Mouse (Mus musculus) lung, embryonic 15.5 days (tissue): ENCODE results near the gene Arhgef25. TPM values are rescaled to one million over a fixed set of nuclear protein-coding genes. Genes with fewer than 3 reads are reported as not detected.
A peak's percentile ranks its signal among the peaks of the same experiment; 100 is the strongest.
"Not testable (repeated sequence)": the region's sequence is repeated elsewhere in the genome, so short reads cannot be mapped to it uniquely, and the experiment has no call there.

Experiments used
- ATAC-seq: fragments of 200-750 bp; cut with Nextera tagmentation; 2 replicates; pipeline ENCODE4 v1.8.0; 2017; ENCODE audit warnings: moderate number of reproducible peaks, borderline replicate concordance; ENCODE audit not compliant: low FRiP score, low TSS enrichment; ENCODE audit errors: extremely low read depth
- H3K27ac ChIP-seq: fragments of 300-500 bp; sonication (generic); 2 replicates; pipeline ENCODE4 v1.5.1; 2015; ENCODE audit warnings: moderate library complexity, mild to moderate bottlenecking, inconsistent platforms
- H3K27me3 ChIP-seq: fragments of 300-500 bp; sonication (generic); 2 replicates; pipeline ENCODE4 v1.6.1; 2015; ENCODE audit warnings: inconsistent platforms
- H3K36me3 ChIP-seq: fragments of 300-500 bp; sonication (generic); 2 replicates; pipeline ENCODE4 v1.6.1; 2015; ENCODE audit warnings: inconsistent platforms
- H3K4me1 ChIP-seq: fragments of 300-500 bp; sonication (generic); 2 replicates; pipeline ENCODE4 v1.6.1; 2015; ENCODE audit warnings: inconsistent platforms
- H3K4me2 ChIP-seq: fragments of 300-500 bp; sonication (generic); 2 replicates; pipeline ENCODE4 v1.6.1; 2015; ENCODE audit warnings: inconsistent platforms, mild to moderate bottlenecking, moderate library complexity
- H3K4me3 ChIP-seq: fragments of 300-500 bp; sonication (generic); 2 replicates; pipeline ENCODE4 v1.5.1; 2015; ENCODE audit warnings: mild to moderate bottlenecking, inconsistent platforms
- H3K9ac ChIP-seq: fragments of 300-500 bp; sonication (generic); 2 replicates; pipeline ENCODE4 v1.6.1; 2015; ENCODE audit warnings: inconsistent platforms
- H3K9me3 ChIP-seq: fragments of 300-500 bp; sonication (generic); 2 replicates; pipeline ENCODE4 v1.6.1; 2016; ENCODE audit warnings: inconsistent platforms
- WGBS: fragments of 180-500 bp; shearing (Covaris S2); methylation state at CpG from one replicate; pipeline ENCODE4 v1.1.7; 2015; 5-methylcytosine and 5-hydroxymethylcytosine counted together
- polyA plus RNA-seq: library from polyadenylated mRNA; unstranded; fragments of >200 nt; fragmentation: Nextera tagmentation; extraction: Ambion mirVana; gene quantifications from 2 replicates; pipeline ENCODE4 v1.2.1, GENCODE M21; 2015

The Arhgef25 gene
- polyA plus RNA-seq, 1 experiment from 2014 or later: 59.0 TPM

DNA sequence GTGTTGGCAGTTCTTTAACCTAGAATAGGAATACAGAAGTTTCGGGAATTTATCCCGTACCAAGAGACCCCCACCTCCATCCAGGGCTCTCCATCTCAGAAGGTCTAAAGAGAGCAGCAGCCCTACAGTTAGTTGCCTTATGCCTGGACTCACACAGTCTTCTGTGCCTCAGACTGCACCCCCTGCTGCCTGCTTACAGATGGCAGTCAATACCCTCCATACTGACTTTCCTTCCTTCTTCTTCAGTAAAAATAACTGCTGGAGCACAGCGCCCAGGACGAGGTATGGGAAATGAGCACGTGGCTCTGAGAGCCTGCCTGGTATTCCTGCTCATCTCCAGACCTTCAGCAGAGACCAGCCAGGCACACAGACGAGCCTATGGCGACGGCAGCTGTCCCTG is 10.4 kb upstream of the Arhgef25 start:
- peaks cover 18% of the 10 kb centered on the region for H3K4me1 ChIP-seq
- H3K27me3 ChIP-seq: no peaks in the 10 kb centered on the region
- H3K27ac ChIP-seq: no peak overlapping the region
- no peaks in the 10 kb centered on the region for H3K9me3 ChIP-seq
- no peak overlapping the region for H3K4me2 ChIP-seq
- H3K9ac ChIP-seq: no peak overlapping the region
- 69% methylated on average over 8 of the region's 8 CpGs for WGBS
- no peak for ATAC-seq
- peaks cover 33% of the 10 kb centered on the region for H3K36me3 ChIP-seq
- H3K4me3 ChIP-seq: no peak overlapping the region

- no peak overlapping the region for H3K27ac ChIP-seq
- H3K4me1 ChIP-seq: peaks cover 19% of the 10 kb centered on the region
- WGBS: 83% methylated on average over 11 of the region's 11 CpGs
- no peaks in the 10 kb centered on the region for H3K27me3 ChIP-seq
- no peak overlapping the region for H3K4me2 ChIP-seq
- no peak for ATAC-seq
- no peaks in the 10 kb centered on the region for H3K9me3 ChIP-seq
- H3K9ac ChIP-seq: no peak overlapping the region
- H3K4me3 ChIP-seq: no peak overlapping the region
- H3K36me3 ChIP-seq: peaks cover 31% of the 10 kb centered on the region
Measured at GRCm38 (mm10) chr10:127199474-127199873, 9.6 kb upstream of the Arhgef25 start.

DNA sequence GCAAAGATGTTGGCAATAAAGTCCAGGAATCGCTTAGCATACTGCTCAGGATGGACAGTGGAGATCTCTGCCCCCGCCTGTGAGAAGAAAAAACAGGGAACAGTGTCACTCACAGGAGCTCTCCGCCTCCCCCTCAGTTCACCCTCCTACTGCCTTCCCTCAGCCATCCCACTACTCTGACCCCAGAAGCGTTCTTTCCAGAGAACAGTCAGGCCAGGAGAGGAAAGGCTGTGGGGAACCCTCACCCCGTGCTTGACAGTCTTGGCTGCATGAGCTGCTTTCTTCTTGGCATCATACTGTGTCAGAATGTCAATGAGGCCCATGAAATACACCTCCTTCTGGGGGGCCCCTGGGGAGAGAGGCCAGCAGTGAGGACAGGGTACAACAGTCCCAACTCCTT is 9.2 kb upstream of the Arhgef25 start:
- no peak for ATAC-seq
- Histone ChIP-seq H3K9me3 (no peaks in the 10 kb centered on the region), H3K36me3 (peaks cover 30% of the 10 kb centered on the region), H3K4me1 (peaks cover 23% of the 10 kb centered on the region), H3K9ac (no peak overlapping the region), H3K4me3 (no peak overlapping the region), H3K27me3 (no peaks in the 10 kb centered on the region), H3K27ac (no peak overlapping the region), H3K4me2 (no peak overlapping the region)
- 67% methylated on average over 5 of the region's 5 CpGs for WGBS

GRCm38 (mm10) chr10:127198492-127198891 is 8.6 kb upstream of the Arhgef25 start:
- Histone ChIP-seq H3K4me1 (peaks cover 23% of the 10 kb centered on the region), H3K9me3 (no peaks in the 10 kb centered on the region), H3K9ac (no peak overlapping the region), H3K27ac (no peak overlapping the region), H3K36me3 (peaks cover 28% of the 10 kb centered on the region), H3K4me2 (no peak overlapping the region), H3K27me3 (no peaks in the 10 kb centered on the region), H3K4me3 (no peak overlapping the region)
- no peak for ATAC-seq
- 38% methylated on average over 2 of the region's 2 CpGs for WGBS

- 82% methylated on average over 11 of the region's 11 CpGs for WGBS
- Histone ChIP-seq H3K4me2 (no peak overlapping the region), H3K27me3 (no peaks in the 10 kb centered on the region), H3K4me3 (no peak overlapping the region), H3K9ac (no peak overlapping the region), H3K9me3 (no peaks in the 10 kb centered on the region), H3K27ac (no peak overlapping the region), H3K4me1 (peaks cover 23% of the 10 kb centered on the region), H3K36me3 (peaks cover 19% of the 10 kb centered on the region)
- ATAC-seq: no peak
Measured at GRCm38 (mm10) chr10:127197505-127198110, 7.7 kb upstream of the Arhgef25 start.

- no peak overlapping the region for H3K4me2 ChIP-seq
- peaks cover 16% of the 10 kb centered on the region; the same call in 1 of the 2 replicates for H3K36me3 ChIP-seq
- no peak overlapping the region for H3K27ac ChIP-seq
- H3K4me3 ChIP-seq: no peak overlapping the region
- no peaks in the 10 kb centered on the region for H3K9me3 ChIP-seq
- no peak overlapping the region for H3K9ac ChIP-seq
- H3K27me3 ChIP-seq: no peaks in the 10 kb centered on the region
- 83% methylated on average over 8 of the region's 8 CpGs for WGBS
- no peak for ATAC-seq
- H3K4me1 ChIP-seq: peaks cover 23% of the 10 kb centered on the region
Measured at GRCm38 (mm10) chr10:127197104-127197503, 7.2 kb upstream of the Arhgef25 start.

- peak; percentile 77 for ATAC-seq
- 5% methylated on average over 5 of the region's 5 CpGs for WGBS
Measured at GRCm38 (mm10) chr10:127196392-127196791, 6.5 kb upstream of the Arhgef25 start.

DNA sequence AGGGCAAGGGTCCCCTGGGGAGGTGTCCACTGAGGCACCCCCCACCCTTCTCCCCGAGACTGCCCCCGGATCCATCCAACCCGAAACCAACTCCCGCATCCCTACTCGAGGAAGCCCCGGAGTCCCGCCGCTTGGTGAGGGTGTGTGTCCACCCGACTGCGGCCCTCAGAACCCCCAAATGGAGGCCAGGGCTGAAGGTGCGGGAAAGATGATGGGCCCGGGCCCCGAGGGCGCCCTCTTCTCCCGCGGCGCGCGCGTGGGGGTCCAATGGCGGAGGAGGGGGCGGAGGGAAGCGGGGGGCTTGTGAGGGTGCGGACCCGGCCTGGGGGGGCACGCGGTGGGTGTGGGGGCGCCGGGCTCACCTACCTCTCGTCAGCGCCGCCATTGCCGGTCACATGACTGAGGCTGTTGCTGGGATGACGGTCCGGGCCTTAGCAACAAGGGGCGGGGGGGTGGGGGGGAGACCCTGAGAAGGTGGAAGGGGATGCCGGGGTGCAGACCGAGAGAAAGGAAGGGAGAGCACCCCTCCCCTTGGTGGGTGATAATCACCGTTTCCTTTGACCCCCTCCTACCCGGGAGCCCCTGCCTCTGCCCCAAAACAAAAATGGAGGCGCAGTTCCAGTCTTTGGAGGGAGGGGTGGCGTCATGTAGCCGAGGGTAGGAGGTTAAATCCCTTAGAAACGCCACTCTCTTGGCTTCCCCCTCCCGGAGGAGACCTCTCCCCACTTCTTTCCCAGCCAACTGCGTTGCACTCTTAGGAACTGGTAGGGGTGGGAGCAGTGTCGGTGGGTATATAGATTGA is 5.6 kb upstream of the Arhgef25 start, which contains the start of gene Dtx3:
Gene Dtx3 (minus strand): TSS at position 401 of the 802 bp plus-strand sequence.
- Histone ChIP-seq H3K36me3 (peaks cover 15% of the 10 kb centered on the region; the same call in 1 of the 2 replicates), H3K4me1 (peaks cover 33% of the 10 kb centered on the region), H3K27ac (peak within 1 kb of the TSS; percentile 94), H3K9ac (peak within 1 kb of the TSS; percentile 88), H3K4me3 (peak within 1 kb of the TSS; percentile 90), H3K27me3 (no peaks in the 10 kb centered on the region), H3K9me3 (no peaks in the 10 kb centered on the region), H3K4me2 (peak within 1 kb of the TSS; percentile 93)
- ATAC-seq: peak; percentile 53
- WGBS: under 1% methylated on average over 39 of the region's 47 CpGs

More at GRCm38 (mm10) chr10:127196392-127196791, 6.5 kb upstream of the Arhgef25 start:
- Histone ChIP-seq H3K4me3 (peak overlapping the region; percentile 90), H3K36me3 (peaks cover 15% of the 10 kb centered on the region; the same call in 1 of the 2 replicates), H3K4me1 (peaks cover 25% of the 10 kb centered on the region), H3K27ac (peak overlapping the region; percentile 94), H3K27me3 (no peaks in the 10 kb centered on the region), H3K4me2 (peak overlapping the region; percentile 93), H3K9me3 (no peaks in the 10 kb centered on the region), H3K9ac (peak overlapping the region; percentile 88)

DNA sequence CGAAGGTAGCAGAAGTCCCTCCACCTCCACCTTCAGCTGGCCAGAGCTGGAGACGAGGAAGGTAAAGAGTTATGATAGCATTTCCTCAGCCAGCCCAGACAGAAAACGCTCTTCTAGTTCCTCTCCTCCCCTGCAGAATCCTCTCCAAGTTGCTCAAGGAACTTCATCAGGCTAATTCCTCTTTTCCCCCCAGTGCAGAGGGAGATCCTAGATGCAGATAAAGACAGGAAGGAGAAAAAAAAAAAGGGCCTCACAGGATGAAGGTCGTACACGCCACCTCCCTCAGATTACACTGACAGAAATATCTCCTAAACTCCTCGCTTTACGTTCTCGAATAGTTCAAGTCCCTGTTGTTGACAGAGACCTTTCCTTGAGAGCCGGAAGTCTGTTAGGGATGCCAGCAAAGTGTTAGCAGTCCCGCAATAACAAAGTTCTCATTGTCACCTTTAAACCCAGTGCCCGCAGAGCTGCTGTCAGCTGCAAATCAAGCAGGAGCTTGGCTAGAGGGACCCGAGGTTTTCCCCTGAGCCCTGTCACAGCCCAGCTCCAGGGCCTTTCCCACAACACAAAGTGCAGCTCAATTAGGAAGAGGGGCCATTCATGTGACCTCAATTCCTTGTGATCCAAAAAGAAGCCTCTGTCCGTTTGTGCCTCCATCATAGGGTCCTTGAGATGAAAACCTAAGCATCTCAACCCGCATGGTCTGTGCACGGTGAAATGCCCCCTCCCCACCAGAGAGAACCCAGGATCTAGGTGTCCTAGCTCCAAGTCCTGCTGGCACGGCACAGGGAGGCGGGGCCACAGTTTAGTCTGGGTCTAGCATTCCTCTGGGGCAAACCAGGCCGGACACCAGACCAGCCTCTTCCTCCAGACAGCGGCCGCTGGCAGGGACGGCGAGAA is 4.8 kb upstream of the Arhgef25 start:
- Histone ChIP-seq H3K4me3 (peak overlapping the region; percentile 90), H3K36me3 (peaks cover 11% of the 10 kb centered on the region; the same call in 1 of the 2 replicates), H3K9ac (peak overlapping the region; percentile 88), H3K27ac (peak overlapping the region; percentile 94), H3K27me3 (no peaks in the 10 kb centered on the region), H3K4me2 (peak overlapping the region; percentile 93), H3K9me3 (no peaks in the 10 kb centered on the region), H3K4me1 (peaks cover 42% of the 10 kb centered on the region)
- ATAC-seq: peak; percentile 30; the same call in 1 of the 2 replicates
- 5% methylated on average over 22 of the region's 22 CpGs for WGBS

DNA sequence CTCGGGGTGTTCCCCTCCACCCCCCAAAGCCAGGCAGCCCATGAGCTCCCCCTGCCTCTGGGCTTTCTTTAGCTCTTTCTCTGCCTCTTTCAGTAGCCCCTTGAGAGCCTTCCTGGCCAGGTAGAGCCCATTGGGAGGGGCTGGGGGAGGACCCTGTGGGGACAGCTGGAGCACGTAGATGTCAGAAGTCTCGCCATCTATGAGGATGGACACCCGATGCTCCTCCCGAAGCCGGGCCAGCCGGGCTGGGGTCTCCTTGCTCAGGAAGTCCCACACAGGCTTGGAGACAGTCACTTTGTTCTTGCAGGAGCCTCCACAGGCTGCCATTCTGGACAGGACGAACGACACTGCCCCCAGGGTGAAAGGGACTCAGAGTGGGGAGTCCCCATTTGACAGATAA is 3.1 kb upstream of the Arhgef25 start:
- ATAC-seq: no peak

DNA sequence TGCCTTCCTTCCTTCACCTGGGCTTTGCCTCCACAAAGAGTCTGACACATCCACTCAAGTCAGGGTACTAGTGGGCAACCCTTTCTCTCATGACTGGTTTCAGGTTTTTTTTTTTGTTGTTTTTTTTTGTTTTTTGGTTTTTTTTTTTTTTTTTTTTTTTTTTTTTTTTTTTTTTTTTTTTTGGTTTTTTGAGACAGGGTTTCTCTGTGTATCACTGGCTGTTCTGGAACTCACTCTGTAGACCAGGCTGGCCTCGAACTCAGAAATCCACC is 2.1 kb upstream of the Arhgef25 start:
- not testable (repeated sequence) for ATAC-seq, H3K9me3 ChIP-seq, H3K27ac ChIP-seq, H3K4me2 ChIP-seq, H3K36me3 ChIP-seq, H3K9ac ChIP-seq, H3K4me3 ChIP-seq
- WGBS: 74% methylated on average over 1 of the region's 1 CpGs
- H3K4me1 ChIP-seq: peaks cover 60% of the 10 kb centered on the region
- peaks cover 12% of the 10 kb centered on the region; the same call in 1 of the 2 replicates for H3K27me3 ChIP-seq

More for the DNA sequence above, 3.1 kb upstream of the Arhgef25 start:
- Histone ChIP-seq H3K9ac (no peak overlapping the region), H3K36me3 (peaks cover 5% of the 10 kb centered on the region; the same call in 1 of the 2 replicates), H3K4me3 (no peak overlapping the region), H3K27me3 (0 out of 2 replicates have a peak, but pooled peaks cover 3% of the 10 kb centered on the region), H3K9me3 (no peaks in the 10 kb centered on the region), H3K4me2 (no peak overlapping the region), H3K4me1 (peaks cover 52% of the 10 kb centered on the region), H3K27ac (no peak overlapping the region)
- WGBS: 80% methylated on average over 9 of the region's 9 CpGs
